Mouse (Mus musculus) heart, postnatal 14 days (tissue): ENCODE results near the gene Ccdc92. TPM values are rescaled to one million over a fixed set of nuclear protein-coding genes. Genes with fewer than 3 reads are reported as not detected.

Experiments used
- DNase-seq, 2 experiments: peaks; one replicate each; pipeline ENCODE4 v3.0.0; 2021 to 2022
- intact Hi-C: fragments of 180-260 bp; cut with DNase I; formaldehyde crosslinking; loops from one replicate; pipeline ENCODE4 v1.15.1; 2025
- total RNA-seq, 2 experiments: library from RNA; stranded (reverse); gene quantifications; 2 replicates each; pipeline ENCODE4 v1.2.3; 2021

Ccdc92 gene
- total RNA-seq, 2 experiments from 2014 or later = 1.1 TPM

DNA sequence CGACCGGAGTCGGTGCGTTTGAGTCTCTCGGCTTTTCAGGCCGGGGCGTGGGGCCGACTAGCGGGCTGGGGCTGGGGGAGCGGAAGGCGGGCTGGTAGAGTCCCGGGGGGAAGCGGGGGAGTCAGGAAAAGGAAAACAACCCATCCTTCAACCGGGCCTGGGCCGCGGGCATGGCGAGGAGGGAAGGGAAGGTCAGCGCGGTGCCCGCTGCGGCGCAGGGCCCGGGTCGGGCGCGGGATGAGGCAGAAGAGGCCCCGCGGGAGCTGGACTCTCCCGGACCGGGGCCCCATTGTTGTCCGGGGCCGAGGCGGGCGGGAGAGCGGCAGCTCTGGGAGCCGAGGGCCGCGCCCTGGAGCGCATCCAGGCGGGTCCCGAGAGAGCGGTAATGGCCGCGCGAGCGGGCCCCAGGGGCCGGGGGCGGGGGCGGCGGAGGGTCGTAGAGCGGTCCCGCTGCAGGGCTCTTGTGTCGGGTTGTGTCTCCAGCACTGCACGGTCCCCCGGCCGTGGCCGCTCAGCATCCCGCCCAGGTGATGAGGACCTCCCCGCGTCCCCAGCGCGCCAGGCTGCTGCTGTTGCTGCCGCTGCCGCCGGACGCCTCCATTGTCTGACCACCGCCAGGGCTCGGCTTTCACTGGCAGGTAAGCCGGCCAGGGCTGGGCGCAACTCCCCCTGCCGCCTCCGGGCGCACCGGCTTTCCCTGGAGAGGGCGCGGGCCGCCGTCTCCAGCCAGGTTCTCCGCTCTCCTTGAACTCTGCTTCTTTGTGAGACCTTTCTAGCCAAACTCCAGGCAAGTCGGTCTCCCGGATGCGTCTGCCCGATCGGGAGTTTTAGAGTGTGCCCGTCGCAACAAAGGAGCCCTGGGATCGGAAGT lies 882 bp upstream of the Ccdc92 start:
- intact Hi-C loops = loop anchor here (10.0 kb wide), 1 partner anchor 428 kb away; the partner anchor contains the start of gene Kmt5a
- peak; percentile 57 to 59 for DNase-seq

GRCm38 (mm10) chr5:124861463-124861862 lies 761 bp downstream of the Ccdc92 start:
- intact Hi-C loops = loop anchor here (10.0 kb wide), 1 partner anchor 427 kb away; the partner anchor contains the start of gene Kmt5a

GRCm38 (mm10) chr5:124860013-124860412 lies 2.2 kb downstream of the Ccdc92 start:
- intact Hi-C loops = loop anchor here (10.0 kb wide), 1 partner anchor 425 kb away; the partner anchor contains the start of gene Kmt5a
- DNase-seq = peak in 1 of 2 experiments; percentile 11

More at GRCm38 (mm10) chr5:124861463-124861862, 761 bp downstream of the Ccdc92 start:
- DNase-seq = peak; percentile 11 to 21

DNA sequence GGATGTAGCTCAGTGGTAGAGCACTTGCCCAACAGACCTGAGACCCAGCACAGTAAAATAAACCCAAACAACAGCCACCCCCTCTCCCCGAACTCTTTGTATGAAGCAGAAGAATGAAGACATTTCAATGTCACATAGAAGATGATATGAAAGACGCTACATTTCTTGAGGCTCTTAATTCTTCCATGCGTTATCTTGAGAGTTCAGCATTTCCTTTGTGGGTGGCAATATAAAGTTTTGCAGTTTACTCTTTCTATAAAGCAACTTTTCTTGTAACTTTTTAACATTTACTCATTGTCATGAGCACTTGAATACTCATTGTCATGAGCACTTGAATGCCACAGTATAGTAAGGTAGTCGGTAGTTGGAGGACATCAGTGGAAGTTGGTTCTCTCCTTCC lies 8.0 kb downstream of the Ccdc92 start:
- intact Hi-C loops = no loop called here
- DNase-seq = no peak

DNA sequence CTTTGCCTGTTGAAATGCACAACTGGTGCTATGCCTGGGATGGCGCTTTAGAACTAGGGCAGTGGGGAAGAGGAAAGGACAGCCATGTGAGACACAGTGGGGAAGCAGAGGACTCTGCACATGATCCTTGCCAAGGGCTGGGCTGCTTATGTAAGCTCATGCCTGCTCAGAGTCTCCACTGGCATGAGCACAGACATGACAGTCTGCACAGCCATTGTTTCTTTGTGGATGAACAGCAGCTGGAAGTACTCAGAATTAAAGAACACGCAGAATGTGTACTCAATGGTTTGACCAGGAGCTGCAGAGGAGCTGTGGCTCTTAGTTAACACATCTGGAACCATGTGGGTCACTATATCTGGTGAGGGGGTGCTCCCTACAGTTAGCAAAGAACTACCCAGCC lies 9.1 kb downstream of the Ccdc92 start:
- DNase-seq = no peak
- intact Hi-C loops = no loop called here

- intact Hi-C loops = no loop called here
- DNase-seq = no peak
Observed at GRCm38 (mm10) chr5:124852294-124852693, 9.9 kb downstream of the Ccdc92 start.

DNA sequence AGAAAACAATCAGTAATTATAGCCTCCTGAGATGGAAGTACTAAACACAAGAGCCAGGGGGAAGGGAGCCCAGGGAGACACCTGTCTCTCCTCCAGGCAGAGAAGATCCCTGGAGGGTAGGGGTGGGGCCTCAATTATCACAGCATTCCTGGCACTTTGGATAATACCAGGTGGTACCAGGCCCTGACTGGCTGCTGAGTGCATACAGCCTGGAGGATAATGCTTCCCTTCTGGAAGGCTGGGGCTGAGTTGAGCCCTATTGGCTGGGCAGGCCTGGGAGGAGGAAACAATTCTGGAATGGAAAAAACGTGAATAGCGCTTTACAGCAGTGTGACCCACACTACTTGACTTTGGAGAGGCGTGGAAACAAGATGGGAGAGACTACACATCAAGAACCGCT lies 10.7 kb downstream of the Ccdc92 start:
- intact Hi-C loops = no loop called here
- DNase-seq = no peak

DNA sequence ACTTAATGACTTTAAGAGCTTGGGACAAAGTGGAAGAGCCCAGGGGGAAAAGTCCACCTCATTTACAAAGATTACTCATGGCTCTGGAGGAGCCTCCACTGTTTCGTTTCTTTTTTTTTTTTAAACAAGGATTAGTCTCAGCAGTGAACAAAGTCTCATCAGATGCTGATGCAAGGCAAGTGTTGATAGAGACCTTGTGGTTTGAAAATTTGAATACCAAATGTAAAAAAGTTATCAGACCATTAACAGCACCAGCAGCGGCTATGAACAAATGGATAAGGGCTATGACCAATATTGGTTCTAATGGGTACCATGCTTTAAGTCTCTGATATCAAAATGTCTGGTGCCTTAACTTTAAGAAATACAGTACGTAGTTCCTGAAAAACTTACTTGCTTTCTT lies 13.2 kb downstream of the Ccdc92 start:
- intact Hi-C loops = no loop called here
- no peak for DNase-seq

- DNase-seq = no peak
- intact Hi-C loops = no loop called here
Observed at GRCm38 (mm10) chr5:124847014-124847413, 15.2 kb downstream of the Ccdc92 start.

DNA sequence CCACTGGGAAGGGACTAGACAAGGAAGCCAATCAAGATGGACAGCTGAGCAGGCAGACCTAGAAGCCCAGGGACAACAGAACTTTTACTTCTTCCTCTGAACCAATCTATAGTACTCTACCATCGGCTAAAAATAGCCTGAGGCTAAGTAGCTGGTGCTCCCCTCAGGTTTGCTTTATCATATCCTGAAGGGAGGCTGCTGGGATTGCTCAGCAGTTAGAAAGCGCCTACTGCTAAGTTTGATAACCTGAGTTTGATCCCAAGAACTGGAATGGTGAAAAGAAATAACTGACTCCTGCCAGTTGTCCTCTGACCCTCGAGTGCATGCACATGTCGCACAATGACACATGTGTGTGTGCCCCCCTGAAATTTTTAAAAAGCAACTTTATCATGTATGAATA lies 17.3 kb downstream of the Ccdc92 start:
- no peak for DNase-seq
- intact Hi-C loops = no loop called here

DNA sequence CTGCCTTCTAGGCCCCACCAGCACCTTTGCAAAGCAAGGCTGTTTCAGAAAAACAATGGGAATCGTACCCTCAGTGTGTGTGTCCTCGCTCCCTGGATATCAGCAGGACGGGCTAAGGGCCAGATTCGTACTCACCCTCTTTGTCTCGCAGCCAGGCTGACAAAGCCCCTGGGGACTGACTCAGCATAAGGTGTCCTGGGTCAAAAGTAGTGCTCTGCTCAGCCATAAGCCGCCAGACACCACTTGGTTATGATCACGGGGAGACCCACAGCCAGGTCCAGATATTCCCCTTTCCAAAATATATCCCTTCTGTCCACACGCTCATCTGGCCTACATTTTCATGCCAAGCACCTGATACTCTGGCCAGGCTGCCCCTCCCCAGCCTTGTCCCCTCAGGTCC lies 18.8 kb downstream of the Ccdc92 start:
- peak; percentile 30 to 35 for DNase-seq

GRCm38 (mm10) chr5:124840669-124841068 lies 21.6 kb downstream of the Ccdc92 start:
- intact Hi-C loops = no loop called here
- DNase-seq = no peak

More for the DNA sequence above, 18.8 kb downstream of the Ccdc92 start:
- intact Hi-C loops = no loop called here

DNA sequence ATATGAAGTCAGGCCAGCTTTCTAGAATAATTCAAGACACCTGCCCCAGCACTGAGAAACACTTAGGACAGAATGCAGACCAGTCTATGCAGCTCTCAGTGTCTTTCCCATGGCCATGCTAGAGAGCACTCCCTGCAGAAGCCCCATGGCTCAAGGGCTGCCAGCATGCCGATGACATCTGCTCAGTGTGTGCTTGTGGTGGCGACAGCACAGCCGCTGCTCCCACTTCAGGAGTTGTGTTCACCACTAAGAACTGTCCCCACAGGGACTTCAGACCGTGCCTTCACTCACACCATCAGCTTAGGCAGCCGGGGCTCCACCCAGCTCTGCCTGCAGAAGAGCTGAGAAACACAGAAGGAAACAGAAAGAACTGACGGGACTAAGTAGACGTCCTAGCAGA lies 22.0 kb downstream of the Ccdc92 start:
- DNase-seq = no peak
- intact Hi-C loops = no loop called here

GRCm38 (mm10) chr5:124836621-124837020 lies 25.6 kb downstream of the Ccdc92 start:
- no peak for DNase-seq
- intact Hi-C loops = no loop called here

DNA sequence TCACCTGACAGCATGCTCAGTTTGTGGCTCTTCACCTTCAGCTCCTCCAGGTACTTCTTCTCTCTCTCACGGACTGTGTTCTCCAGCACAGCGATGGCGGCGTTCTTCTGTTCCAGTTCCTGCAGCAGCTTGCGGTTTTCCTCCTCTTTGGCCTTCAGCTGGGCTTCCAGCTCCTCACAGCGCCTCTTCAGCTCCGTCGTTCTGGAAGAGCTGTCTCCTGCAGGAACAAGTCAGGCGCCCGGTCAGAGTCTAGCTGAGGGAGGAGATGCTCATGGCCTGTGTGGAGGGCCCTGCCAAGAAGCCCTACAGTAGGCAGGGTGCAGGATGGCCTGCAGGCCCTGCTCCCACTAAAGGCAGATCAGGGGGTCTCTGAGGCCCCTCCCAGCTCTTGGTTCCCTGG lies 26.1 kb downstream of the Ccdc92 start:
- intact Hi-C loops = no loop called here

GRCm38 (mm10) chr5:124835218-124835617 lies 27.0 kb downstream of the Ccdc92 start:
- no peak for DNase-seq
- intact Hi-C loops = no loop called here

More for the DNA sequence above, 26.1 kb downstream of the Ccdc92 start:
- DNase-seq = no peak

DNA sequence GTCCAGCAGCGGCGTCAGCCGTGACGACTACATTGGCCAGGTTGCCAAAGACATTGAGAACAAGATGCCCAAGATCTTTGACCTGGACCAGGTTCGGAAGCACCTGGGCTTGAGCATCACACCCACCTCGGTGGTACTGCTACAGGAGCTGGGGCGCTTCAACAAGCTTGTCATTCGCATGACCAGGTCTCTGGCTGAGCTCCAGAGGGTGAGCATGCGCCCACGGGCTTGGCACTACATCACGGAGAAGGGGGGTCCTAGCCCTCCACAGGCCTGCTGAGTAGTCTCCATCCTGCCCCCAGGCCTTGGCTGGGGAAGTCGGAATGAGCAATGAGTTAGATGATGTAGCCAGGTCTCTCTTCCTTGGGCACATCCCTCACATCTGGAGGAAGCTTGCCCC lies 31.9 kb downstream of the Ccdc92 start:
- no peak for DNase-seq

GRCm38 (mm10) chr5:124822128-124822894 lies 39.9 kb downstream of the Ccdc92 start:
- DNase-seq = no peak
- intact Hi-C loops = no loop called here

More for the DNA sequence above, 31.9 kb downstream of the Ccdc92 start:
- intact Hi-C loops = no loop called here

GRCm38 (mm10) chr5:124817050-124817449 lies 45.2 kb downstream of the Ccdc92 start:
- no peak for DNase-seq
- intact Hi-C loops = no loop called here

GRCm38 (mm10) chr5:124814797-124815196 lies 47.4 kb downstream of the Ccdc92 start:
- no peak for DNase-seq
- intact Hi-C loops = no loop called here

- intact Hi-C loops = no loop called here
- no peak for DNase-seq
Observed at GRCm38 (mm10) chr5:124812466-124812865, 49.8 kb downstream of the Ccdc92 start.
